Mouse (Mus musculus): Measurements from ENCODE around the gene Kiz. TPM values are rescaled to one million over a fixed set of nuclear protein-coding genes. Genes with fewer than 3 reads are reported as not detected.

The Kiz gene
- polyA plus RNA-seq, 1 experiment = 24.9 TPM

DNA sequence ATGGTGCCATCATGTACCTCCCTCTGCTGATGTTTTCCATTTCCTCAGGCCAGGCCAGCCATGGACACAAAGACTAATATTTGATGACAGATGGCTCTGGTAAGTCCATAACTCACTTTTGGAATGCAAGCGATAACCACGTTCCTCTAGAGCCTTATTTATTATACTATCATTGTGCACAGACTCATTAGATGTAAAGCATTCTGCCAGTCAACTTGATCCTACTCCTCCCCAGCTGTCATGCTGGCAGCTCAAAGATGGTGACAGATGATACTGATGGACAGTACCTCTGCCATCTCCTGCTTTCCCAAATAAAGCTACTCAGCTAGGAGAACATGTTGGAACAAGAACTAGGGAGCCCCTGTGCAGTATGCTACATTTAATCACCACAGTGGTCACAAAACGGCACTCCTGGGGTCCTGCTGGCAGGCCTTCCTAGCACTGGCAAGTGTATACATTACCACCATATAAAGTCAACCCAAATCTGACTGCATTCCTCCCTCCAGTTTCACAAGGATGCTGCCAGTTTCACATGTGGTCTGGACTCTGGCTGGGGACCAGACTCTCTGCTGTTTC, 119.9 kb downstream of the Kiz start:
- DNase-seq (ENCODE audit: low spot score) = no peak

DNA sequence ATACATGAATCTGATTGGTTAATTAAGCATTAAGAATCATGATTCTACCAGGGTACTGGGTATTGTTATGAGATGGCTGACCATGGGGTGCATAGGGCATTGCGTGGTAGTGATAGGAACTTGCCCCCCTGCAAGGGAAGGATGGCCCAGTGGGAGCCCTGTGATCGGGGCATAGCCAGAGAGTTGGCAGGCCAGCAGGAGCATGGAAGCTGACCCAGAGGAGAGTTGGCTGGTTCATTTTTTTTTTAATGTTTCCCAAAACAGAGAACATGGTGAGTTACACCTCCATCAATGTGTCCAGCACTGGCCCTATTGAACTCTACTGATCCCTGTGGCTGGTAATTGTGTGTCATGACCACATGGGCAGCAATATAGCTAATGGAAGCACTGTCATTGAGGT, 127.1 kb downstream of the Kiz start:
- no peak for DNase-seq (ENCODE audit: low spot score)

DNA sequence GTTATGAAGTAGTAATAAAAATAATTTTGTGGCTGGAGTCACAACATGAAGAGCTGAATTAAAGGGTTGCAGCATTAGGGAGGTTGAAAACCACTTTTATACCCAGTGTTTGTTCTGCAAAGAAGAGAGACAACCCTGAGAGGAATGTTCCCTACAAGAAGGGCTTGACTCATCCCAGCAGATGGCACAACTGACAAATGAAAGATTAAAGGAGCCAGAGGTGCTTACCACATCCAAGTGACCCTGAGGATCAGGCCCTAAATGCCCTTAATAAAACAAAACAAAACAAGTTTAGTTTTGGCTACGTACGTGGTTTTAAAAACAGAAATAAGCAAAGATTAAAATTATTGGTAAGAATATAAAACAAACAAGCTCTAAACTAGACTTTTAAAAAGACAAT, 129.2 kb downstream of the Kiz start:
- no peak for DNase-seq (ENCODE audit: low spot score)

DNA sequence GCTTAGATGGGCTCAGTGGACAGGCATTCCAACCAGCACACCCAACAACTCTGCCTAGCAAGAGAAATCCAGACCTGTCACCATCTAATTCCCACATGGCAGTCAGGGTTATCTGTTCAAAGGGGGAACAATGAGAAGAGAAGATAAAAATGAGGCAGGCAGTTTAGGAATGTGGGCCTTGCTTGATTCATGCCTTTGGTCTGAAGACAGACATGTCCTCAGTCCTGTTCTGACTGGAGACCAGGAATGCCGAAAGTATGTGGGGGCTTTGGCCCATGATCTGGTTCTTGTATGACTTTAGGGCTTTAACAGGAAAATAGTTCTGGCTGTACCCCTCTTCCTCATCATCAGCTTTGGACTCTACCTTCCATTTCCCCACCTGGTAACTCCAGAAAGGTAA, 130.1 kb downstream of the Kiz start:
- no peak for DNase-seq (ENCODE audit: low spot score)

DNA sequence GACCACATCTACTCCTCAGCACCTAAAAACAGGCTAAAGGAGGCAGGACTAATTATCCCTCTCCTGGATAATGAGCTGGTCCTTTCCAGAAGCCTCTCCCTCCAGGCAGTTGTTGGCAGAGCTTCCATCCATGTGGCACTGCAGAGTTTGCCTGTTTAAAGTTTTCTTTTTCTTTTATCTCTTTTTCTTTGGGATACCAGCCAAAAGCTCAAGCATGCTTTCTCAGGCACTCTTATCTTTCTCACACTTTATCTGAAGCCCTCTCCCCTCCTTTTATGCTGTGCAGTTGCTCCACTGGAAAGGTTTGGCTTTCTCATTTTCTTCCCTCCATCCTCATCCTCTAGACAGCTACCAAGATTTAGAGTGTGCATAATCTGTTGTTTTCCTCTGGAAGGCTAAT, 130.8 kb downstream of the Kiz start:
- DNase-seq (ENCODE audit: low spot score) = no peak

DNA sequence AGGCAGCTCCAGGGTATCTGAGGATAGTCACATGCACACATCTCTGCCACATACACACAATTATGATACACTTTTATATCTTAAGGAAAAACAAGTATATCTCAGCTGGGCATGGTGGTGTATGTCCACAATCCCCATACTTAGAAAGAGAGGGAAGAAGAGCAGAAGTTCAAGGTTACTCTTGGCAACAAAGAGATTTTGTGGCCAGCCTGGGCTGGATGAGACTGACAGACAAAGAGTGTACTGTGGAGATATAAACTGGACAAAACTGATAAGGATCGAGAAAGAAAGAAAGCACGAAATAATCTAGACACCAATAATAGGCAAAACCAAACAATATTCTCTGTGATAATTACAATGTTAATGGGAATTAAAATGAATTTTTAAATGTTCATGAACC, 151.6 kb downstream of the Kiz start:
- no peak for DNase-seq (ENCODE audit: low spot score)

DNA sequence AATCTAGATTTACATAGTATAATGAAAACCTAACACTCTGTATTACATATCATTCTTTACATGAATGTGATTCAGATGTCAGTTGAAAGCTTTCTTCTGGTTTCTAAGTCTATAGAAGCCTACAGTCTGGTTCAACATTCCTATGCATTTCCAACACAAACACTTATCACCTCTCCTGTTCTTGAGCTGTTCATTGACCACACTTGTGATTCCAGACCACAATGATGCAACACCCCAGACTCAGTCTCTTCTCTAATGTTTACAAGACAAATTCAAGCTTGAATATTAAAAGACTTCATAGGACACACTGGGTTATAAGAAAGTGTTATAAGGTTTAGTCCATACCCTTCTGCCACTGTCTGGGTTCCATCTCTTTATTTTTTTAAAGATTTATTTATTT, 153.4 kb downstream of the Kiz start:
- no peak for DNase-seq (ENCODE audit: low spot score)

DNA sequence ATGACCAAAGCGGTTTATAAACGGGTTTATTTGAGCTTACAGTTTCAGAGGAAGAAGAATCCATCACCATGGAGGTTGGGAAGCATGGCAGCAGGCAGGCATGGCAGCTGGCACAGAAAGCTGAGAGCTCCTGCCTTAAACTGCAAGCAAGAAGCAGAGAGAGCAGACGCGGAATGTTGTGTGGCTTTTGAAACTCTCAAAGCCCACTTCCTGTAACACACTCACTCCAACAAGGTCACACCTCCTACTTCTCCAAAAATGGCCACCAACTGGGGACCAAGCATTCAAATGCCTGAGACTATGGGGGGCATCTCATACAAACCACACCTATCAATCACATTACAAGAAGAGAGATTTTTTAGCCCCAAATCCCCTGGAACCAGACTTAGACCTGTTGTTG, 154.5 kb downstream of the Kiz start:
- no peak for DNase-seq (ENCODE audit: low spot score)

DNA sequence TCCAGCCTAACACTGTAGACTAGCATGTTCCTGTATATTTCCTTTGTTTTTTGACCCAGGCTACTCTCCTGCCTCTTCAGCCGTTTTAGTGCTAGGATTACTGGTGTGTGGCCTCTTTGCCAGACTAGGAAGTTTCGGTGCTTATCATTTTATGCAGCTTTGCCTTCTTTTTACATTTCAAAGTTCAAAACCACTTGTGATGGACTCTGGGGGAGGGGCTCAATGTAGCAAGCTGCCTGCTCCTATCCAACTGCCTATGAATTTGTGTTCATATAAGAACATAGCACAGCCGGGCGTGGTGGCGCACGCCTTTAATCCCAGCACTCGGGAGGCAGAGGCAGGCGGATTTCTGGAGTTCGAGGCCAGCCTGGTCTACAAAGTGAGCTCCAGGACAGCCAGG, 155.3 kb downstream of the Kiz start:
- DNase-seq (ENCODE audit: low spot score) = no peak

DNA sequence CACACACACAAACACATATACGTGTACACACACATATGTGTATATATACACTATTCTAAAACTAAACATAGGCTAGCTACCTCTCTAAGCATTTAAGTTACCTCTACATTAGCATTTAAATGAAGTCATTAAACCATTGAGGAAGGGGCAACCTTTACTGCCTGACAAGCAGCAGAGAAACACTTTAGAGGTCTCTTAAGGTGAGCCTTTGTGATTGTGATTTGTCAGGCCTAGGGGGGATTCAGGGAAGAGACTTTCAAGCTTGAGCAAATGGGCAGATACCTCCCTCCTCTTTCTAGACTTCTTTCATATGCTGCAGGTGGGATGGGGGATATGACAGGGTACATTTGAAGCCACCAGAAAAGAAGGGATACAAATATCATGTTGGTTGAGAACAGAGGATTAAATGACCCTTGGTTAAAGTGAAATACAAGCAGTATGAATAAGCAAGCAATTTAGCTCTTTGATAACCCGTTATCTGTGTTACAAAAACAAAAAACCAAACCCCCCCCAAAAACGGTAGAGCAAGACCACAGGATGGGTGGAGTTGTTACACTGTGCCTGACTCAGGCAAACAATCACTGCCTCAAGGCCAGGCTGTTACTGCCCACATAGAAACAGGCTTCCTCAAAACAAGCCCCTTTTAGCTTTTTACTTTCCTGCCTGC, 155.9 kb downstream of the Kiz start:
- no peak for DNase-seq (ENCODE audit: low spot score)

DNA sequence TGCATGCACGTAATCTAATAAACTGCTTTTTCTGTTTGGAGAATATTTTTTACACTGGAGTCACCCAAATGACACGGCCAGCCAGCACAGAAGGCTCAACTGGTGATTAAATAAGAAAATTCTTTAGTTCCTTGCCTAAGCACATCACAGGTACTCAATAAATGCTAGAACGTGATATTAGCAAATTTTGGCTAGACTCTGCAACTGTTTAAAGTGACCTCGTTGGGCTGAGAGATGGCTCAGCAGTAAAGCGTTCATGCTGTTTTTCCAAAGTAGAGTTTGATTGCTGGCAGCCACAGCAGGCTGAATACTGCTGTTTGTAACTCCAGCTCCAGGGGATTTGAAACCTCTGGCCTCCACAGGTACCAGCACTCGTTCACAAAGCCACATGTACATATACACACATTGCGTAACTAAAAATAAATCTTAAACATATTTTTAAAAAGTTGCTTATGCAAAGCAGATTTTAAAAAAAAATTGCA, 156.5 kb downstream of the Kiz start:
- no peak for DNase-seq (ENCODE audit: low spot score)

DNA sequence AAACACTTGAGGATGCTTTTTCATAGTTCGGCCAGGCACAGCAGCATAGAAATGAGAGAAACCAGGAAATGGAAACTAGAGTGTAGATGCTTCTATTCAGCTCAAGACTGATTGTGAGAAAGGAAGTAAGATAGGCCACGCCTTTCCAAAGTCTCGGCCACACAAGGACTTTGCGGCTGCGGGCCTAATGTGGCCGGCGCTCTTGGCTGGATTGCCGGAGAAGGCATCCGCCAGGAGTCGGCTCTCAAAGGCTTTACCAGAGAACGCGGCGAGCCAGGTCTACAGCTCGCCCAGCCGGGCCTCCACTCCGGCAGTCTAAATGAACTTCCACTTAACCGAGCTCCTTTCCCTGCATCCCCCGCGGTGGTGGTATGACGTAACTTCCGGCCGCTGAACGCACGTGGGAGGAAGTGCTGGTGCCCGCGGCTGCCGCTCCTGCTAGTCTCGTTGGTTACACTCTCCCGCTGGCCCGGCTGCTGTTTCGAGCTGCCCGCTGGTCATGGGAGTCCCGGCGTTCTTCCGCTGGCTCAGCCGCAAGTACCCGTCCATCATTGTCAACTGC, 157.0 kb downstream of the Kiz start, which contains the start of gene Xrn2:
Gene Xrn2, plus strand, starts transcription at position 374 of the 562 bp plus-strand sequence.
- DNase-seq (ENCODE audit: low spot score) = peak; percentile 92

DNA sequence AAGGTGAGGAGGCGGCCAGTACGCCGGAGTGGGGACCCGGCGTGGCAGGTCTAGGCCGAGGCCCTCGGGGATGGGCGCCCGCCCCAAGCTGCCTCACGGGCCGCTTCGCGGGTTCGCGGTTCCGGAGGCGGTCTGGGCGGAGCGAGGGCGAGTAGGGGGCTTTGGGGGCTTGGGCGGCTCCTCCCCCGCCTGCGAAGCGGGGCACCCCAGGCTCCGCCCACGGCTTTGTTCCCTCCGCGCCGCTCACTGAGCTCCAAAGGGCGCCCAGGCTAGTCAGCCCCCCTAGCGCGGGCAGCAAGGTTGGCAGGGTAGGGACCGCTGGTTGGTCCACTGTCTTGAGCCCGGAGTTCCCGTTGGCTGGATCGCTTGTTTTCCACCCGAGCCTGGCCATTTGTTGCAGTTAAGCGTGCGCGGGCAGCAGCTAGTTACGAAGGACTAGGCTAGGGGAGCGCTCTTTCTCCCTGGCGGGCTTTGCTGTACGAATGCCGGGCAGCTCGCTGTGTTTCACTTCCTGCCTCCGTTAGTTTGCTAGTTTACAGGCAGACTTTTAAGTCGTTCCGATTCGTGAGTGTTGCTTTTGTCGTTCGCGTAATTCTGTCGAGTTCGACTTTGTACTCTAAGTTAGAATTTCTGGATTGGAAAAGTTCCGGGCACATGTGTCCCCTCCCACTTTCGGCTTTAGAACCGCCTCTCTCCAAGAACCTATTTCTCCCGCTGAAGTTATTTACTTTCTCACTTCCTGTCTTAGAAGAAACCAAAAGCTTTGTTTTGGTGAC, 157.7 kb downstream of the Kiz start:
- DNase-seq (ENCODE audit: low spot score) = no peak

DNA sequence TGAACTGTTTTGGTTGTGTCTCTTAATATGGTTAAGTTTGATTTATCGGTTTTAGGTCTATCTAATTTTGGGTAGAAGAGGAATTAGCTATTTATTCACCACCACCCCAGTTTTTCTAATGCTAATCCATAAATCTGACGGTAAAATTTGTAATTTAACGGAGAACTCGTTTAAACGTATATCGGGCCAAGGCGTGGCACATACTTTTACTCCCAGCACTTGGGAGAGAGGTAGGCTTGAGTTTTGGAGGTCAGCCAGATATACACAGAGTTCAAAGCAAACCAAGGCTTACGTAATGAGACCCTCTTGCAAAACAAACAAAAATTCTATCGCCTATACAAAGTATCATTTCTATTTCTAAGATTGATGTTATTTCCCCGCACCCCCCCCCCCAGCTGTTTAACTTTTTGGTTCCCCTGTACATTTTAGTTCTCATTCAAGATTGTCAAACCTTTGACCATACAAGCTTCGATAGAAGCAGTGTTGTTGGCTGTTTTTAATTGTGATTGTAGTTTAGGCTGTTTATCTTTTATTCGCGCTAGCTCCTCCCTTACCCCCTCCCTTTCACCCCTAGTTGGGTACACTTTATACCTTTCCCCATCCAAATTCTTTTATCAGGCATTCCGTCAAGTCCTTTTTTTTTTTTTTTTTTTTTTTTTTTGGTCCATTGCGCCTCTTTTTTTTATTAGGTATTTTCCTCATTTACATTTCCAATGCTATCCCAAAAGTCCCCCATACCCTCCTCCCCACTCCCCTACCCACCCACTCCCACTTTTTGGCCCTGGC, 158.6 kb downstream of the Kiz start:
- DNase-seq (ENCODE audit: low spot score) = no peak

Other genes starting within 250 kb of the Kiz start
- gene Xrn2, start 157.1 kb downstream of the Kiz start, polyA plus RNA-seq (2012; rRNA removed) = 39.9 and 41.5 TPM in 2 replicates
- not detected in 2 replicates for gene Nkx2-4, start 229.6 kb downstream of the Kiz start, polyA plus RNA-seq (2012; rRNA removed)

Measured in urinary bladder, adult 2 months (tissue).